Mouse (Mus musculus) embryonic facial prominence, embryonic 13.5 days (tissue): ENCODE measurements around the gene Gm10563. TPM values are rescaled to one million over a fixed set of nuclear protein-coding genes. Genes with fewer than 3 reads are reported as not detected.

Experiments used
- ATAC-seq: fragments of 200-750 bp; cut with Nextera tagmentation; 2 replicates; pipeline ENCODE4 v1.8.0; 2017; ENCODE audit warnings: low read depth; ENCODE audit not compliant: insufficient number of reproducible peaks, insufficient read depth, low FRiP score, low TSS enrichment
- H3K27ac ChIP-seq: fragments of 300-500 bp; sonication (generic); 2 replicates; pipeline ENCODE4 v1.5.1; 2015; ENCODE audit warnings: moderate library complexity, mild to moderate bottlenecking, inconsistent platforms
- H3K27me3 ChIP-seq: fragments of 300-500 bp; sonication (generic); 2 replicates; pipeline ENCODE4 v1.6.1; 2015; ENCODE audit warnings: mild to moderate bottlenecking, inconsistent platforms
- H3K36me3 ChIP-seq: fragments of 300-500 bp; sonication (generic); 2 replicates; pipeline ENCODE4 v1.6.1; 2015; ENCODE audit warnings: mild to moderate bottlenecking, inconsistent platforms
- H3K4me1 ChIP-seq: fragments of 300-500 bp; sonication (generic); 2 replicates; pipeline ENCODE4 v1.6.1; 2015; ENCODE audit warnings: inconsistent platforms
- H3K4me2 ChIP-seq: fragments of 300-500 bp; sonication (generic); 2 replicates; pipeline ENCODE4 v1.6.1; 2015; ENCODE audit warnings: moderate library complexity, mild to moderate bottlenecking, inconsistent platforms
- H3K4me3 ChIP-seq: fragments of 300-500 bp; sonication (generic); 2 replicates; pipeline ENCODE4 v1.5.1; 2015; ENCODE audit warnings: mild to moderate bottlenecking, inconsistent platforms
- H3K9ac ChIP-seq: fragments of 300-500 bp; sonication (generic); 2 replicates; pipeline ENCODE4 v1.6.1; 2015; ENCODE audit warnings: mild to moderate bottlenecking, inconsistent platforms
- H3K9me3 ChIP-seq: fragments of 300-500 bp; sonication (generic); 2 replicates; pipeline ENCODE4 v1.6.1; 2016; ENCODE audit warnings: inconsistent platforms
- WGBS: fragments of 180-500 bp; shearing (Covaris S2); methylation state at CpG from one replicate; pipeline ENCODE4 v1.1.7; 2015; ENCODE audit warnings: mixed read lengths; 5-methylcytosine and 5-hydroxymethylcytosine counted together
- polyA plus RNA-seq: library from polyadenylated mRNA; unstranded; fragments of >200 nt; fragmentation: Nextera tagmentation; extraction: Ambion mirVana; gene quantifications from 2 replicates; pipeline ENCODE4 v1.2.1, GENCODE M21; 2015

Gene Gm10563
- polyA plus RNA-seq, 1 experiment from 2014 or later = not detected

- Histone ChIP-seq H3K36me3 (peaks cover 30% of the 10 kb centered on the region), H3K27me3 (no peaks in the 10 kb centered on the region), H3K4me2 (no peak overlapping the region), H3K4me3 (no peak overlapping the region), H3K4me1 (peaks cover 11% of the 10 kb centered on the region; the same call in 1 of the 2 replicates), H3K9me3 (no peaks in the 10 kb centered on the region), H3K27ac (no peak overlapping the region), H3K9ac (no peak overlapping the region)
- ATAC-seq = no peak
- 93% methylated on average over 4 of the region's 4 CpGs for WGBS
Measured at GRCm38 (mm10) chr4:155605132-155605531, 40.1 kb downstream of the Gm10563 start.

- Histone ChIP-seq H3K9me3 (no peaks in the 10 kb centered on the region), H3K9ac (no peak overlapping the region), H3K4me1 (peaks cover 11% of the 10 kb centered on the region; the same call in 1 of the 2 replicates), H3K27me3 (no peaks in the 10 kb centered on the region), H3K36me3 (peaks cover 25% of the 10 kb centered on the region; the same call in 1 of the 2 replicates), H3K27ac (no peak overlapping the region), H3K4me2 (no peak overlapping the region), H3K4me3 (no peak overlapping the region)
- 96% methylated on average over 6 of the region's 6 CpGs for WGBS
- no peak for ATAC-seq
Measured at GRCm38 (mm10) chr4:155603801-155604200, 41.4 kb downstream of the Gm10563 start.

GRCm38 (mm10) chr4:155602753-155603152, 42.5 kb downstream of the Gm10563 start:
- WGBS = 81% methylated on average over 1 of the region's 1 CpGs
- H3K4me1 ChIP-seq = peaks cover 11% of the 10 kb centered on the region; the same call in 1 of the 2 replicates
- no peak overlapping the region for H3K9ac ChIP-seq
- no peaks in the 10 kb centered on the region for H3K9me3 ChIP-seq
- peak overlapping the region; percentile 87 for H3K4me2 ChIP-seq
- no peaks in the 10 kb centered on the region for H3K27me3 ChIP-seq
- peaks cover 25% of the 10 kb centered on the region; the same call in 1 of the 2 replicates for H3K36me3 ChIP-seq
- H3K27ac ChIP-seq = no peak overlapping the region
- peak overlapping the region; percentile 97 for H3K4me3 ChIP-seq
- ATAC-seq = no peak

- Histone ChIP-seq H3K9me3 (no peaks in the 10 kb centered on the region), H3K27ac (peak overlapping the region; percentile 99), H3K36me3 (peaks cover 22% of the 10 kb centered on the region; the same call in 1 of the 2 replicates), H3K4me2 (peak overlapping the region; percentile 87), H3K27me3 (no peaks in the 10 kb centered on the region), H3K9ac (peak overlapping the region; percentile 94), H3K4me1 (peaks cover 11% of the 10 kb centered on the region; the same call in 1 of the 2 replicates), H3K4me3 (peak overlapping the region; percentile 97)
- 1% methylated on average over 31 of the region's 31 CpGs for WGBS
- no peak; the same call in 1 of the 2 replicates for ATAC-seq
Measured at GRCm38 (mm10) chr4:155601997-155602456, 43.2 kb downstream of the Gm10563 start.

GRCm38 (mm10) chr4:155601091-155601996, 43.9 kb downstream of the Gm10563 start, which contains the start of gene Slc35e2:
TSS of gene Slc35e2 (plus strand) at chr4:155601416.
- under 1% methylated on average over 64 of the region's 65 CpGs for WGBS
- Histone ChIP-seq H3K36me3 (peaks cover 22% of the 10 kb centered on the region; the same call in 1 of the 2 replicates), H3K4me2 (peak within 1 kb of the TSS; percentile 87), H3K9ac (peak within 1 kb of the TSS; percentile 94), H3K27me3 (no peaks in the 10 kb centered on the region), H3K4me1 (peaks cover 11% of the 10 kb centered on the region; the same call in 1 of the 2 replicates), H3K9me3 (no peaks in the 10 kb centered on the region), H3K4me3 (peak within 1 kb of the TSS; percentile 97), H3K27ac (peak within 1 kb of the TSS; percentile 99)
- ATAC-seq = peak; percentile 94

- Histone ChIP-seq H3K4me3 (peak overlapping the region; percentile 97), H3K36me3 (peaks cover 18% of the 10 kb centered on the region; the same call in 1 of the 2 replicates), H3K9me3 (no peaks in the 10 kb centered on the region), H3K4me2 (peak overlapping the region; percentile 87), H3K27me3 (no peaks in the 10 kb centered on the region), H3K4me1 (peaks cover 11% of the 10 kb centered on the region; the same call in 1 of the 2 replicates), H3K9ac (peak overlapping the region; percentile 94; the same call in 1 of the 2 replicates), H3K27ac (peak overlapping the region; percentile 99; the same call in 1 of the 2 replicates)
- no peak for ATAC-seq
- 84% methylated on average over 11 of the region's 11 CpGs for WGBS
Measured at GRCm38 (mm10) chr4:155599901-155600825, 45.0 kb downstream of the Gm10563 start.

- no peak overlapping the region for H3K27ac ChIP-seq
- no peak overlapping the region for H3K4me2 ChIP-seq
- H3K4me1 ChIP-seq = peaks cover 11% of the 10 kb centered on the region; the same call in 1 of the 2 replicates
- H3K27me3 ChIP-seq = no peaks in the 10 kb centered on the region
- no peak overlapping the region for H3K9ac ChIP-seq
- no peak for ATAC-seq
- H3K9me3 ChIP-seq = no peaks in the 10 kb centered on the region
- H3K36me3 ChIP-seq = peaks cover 8% of the 10 kb centered on the region; the same call in 1 of the 2 replicates
- WGBS = 17% methylated on average over 20 of the region's 20 CpGs
- H3K4me3 ChIP-seq = no peak overlapping the region
Measured at GRCm38 (mm10) chr4:155598536-155598935, 46.7 kb downstream of the Gm10563 start.

GRCm38 (mm10) chr4:155596606-155597005, 48.6 kb downstream of the Gm10563 start:
- WGBS = 80% methylated on average over 5 of the region's 5 CpGs

GRCm38 (mm10) chr4:155595777-155596176, 49.4 kb downstream of the Gm10563 start:
- H3K4me1 ChIP-seq = no peaks in the 10 kb centered on the region
- no peak overlapping the region for H3K9ac ChIP-seq
- H3K27ac ChIP-seq = no peak overlapping the region
- WGBS = 78% methylated on average over 3 of the region's 3 CpGs
- H3K4me2 ChIP-seq = no peak overlapping the region
- H3K27me3 ChIP-seq = no peaks in the 10 kb centered on the region
- H3K4me3 ChIP-seq = no peak overlapping the region
- H3K36me3 ChIP-seq = 0 out of 2 replicates have a peak, but pooled peaks cover 4% of the 10 kb centered on the region
- H3K9me3 ChIP-seq = no peaks in the 10 kb centered on the region
- ATAC-seq = no peak

More at GRCm38 (mm10) chr4:155596606-155597005, 48.6 kb downstream of the Gm10563 start:
- no peak overlapping the region for H3K4me3 ChIP-seq
- no peak overlapping the region for H3K27ac ChIP-seq
- no peaks in the 10 kb centered on the region for H3K36me3 ChIP-seq
- no peak overlapping the region for H3K9ac ChIP-seq
- no peak overlapping the region for H3K4me2 ChIP-seq
- ATAC-seq = no peak
- H3K4me1 ChIP-seq = no peaks in the 10 kb centered on the region
- no peaks in the 10 kb centered on the region for H3K27me3 ChIP-seq
- H3K9me3 ChIP-seq = no peaks in the 10 kb centered on the region

GRCm38 (mm10) chr4:155593780-155594179, 51.4 kb downstream of the Gm10563 start:
- H3K9me3 ChIP-seq = no peaks in the 10 kb centered on the region
- peaks cover 22% of the 10 kb centered on the region for H3K36me3 ChIP-seq
- no peaks in the 10 kb centered on the region for H3K4me1 ChIP-seq
- no peak overlapping the region for H3K4me3 ChIP-seq
- 61% methylated on average over 1 of the region's 1 CpGs for WGBS
- no peak for ATAC-seq
- H3K27me3 ChIP-seq = no peaks in the 10 kb centered on the region
- no peak overlapping the region for H3K9ac ChIP-seq
- no peak overlapping the region for H3K27ac ChIP-seq
- H3K4me2 ChIP-seq = no peak overlapping the region
